Mouse (Mus musculus): ENCODE results near the gene Uqcc1. TPM values are rescaled to one million over a fixed set of nuclear protein-coding genes. Genes with fewer than 3 reads are reported as not detected.

Gene Uqcc1
- polyA plus RNA-seq, 2 experiments: 17.4 to 25.6 TPM

DNA sequence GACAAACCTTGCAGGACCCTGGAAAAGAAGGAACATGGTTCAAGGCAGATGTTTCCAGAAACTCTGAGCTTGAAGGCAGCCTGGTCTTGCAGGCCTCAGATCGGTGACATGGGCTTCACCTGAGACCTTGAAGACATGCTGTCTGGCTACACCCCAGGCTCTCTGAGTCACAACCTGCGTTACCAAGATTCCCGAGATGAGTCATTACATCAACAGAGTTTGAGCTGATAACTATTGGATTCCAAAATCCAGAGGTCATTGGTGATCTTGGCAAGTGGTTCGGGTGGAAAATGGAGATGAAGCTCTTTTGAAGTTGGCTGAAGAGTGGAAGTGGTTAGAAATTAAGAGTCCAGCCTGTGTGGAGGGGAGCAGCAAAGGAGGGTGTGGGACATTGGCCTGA, 120.5 kb downstream of the Uqcc1 start:
- Histone ChIP-seq H3K9me3 (ENCODE audit: control insufficient read depth, low read length) (no peaks in the 10 kb centered on the region), H3K4me3 (ENCODE audit: insufficient read depth in 1 of 2, low read depth in 2 of 2, low read length in 2 of 2) (no peak overlapping the region), H3K4me2 (ENCODE audit: low read depth) (no peak overlapping the region), H3K27me3 (ENCODE audit: control insufficient read depth, insufficient read depth, low read length) (no peaks in the 10 kb centered on the region; the same call in 1 of the 2 replicates), H3K36me3 (replicated peaks; ENCODE audit: control insufficient read depth, insufficient read depth, low read depth) (no peaks in the 10 kb centered on the region), H3K27ac (no peak overlapping the region), H3K4me1 (replicated peaks; ENCODE audit: control insufficient read depth in 2 of 2, insufficient read depth in 2 of 2, low read length in 1 of 2) (no peaks in the 10 kb centered on the region), H3K9ac (replicated peaks) (no peak overlapping the region)
- TF ChIP-seq EP300 (IDR thresholded peaks at IDR 0.05; ENCODE audit: low read depth) (no peak), CTCF (IDR thresholded peaks at IDR 0.05; ENCODE audit: low read depth) (no peak)
- DNase-seq (ENCODE audit: low read depth in 3 of 3, low spot score in 3 of 3): no peak
- no peak for ATAC-seq (ENCODE audit: insufficient read depth)
- WGBS (ENCODE audit: insufficient replicate concordance): 55% methylated on average over 4 of the region's 4 CpGs

DNA sequence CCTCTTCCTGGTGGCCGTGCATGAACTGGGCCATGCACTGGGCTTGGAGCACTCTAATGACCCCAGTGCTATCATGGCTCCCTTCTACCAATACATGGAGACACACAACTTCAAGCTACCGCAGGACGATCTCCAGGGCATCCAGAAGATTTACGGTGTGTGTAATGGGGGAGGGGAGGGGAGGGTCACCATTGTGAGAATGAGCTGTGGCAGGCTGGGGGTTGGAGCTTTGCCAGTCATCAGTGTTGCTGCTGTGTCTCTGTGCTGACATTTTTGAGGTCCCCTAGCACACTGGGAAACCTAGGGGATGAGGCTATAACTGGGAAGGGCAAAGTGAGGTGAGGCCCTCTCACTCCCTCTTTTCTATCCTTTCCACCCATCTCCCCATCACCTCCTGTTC, 122.7 kb downstream of the Uqcc1 start:
- WGBS (ENCODE audit: insufficient replicate concordance): 53% methylated on average over 4 of the region's 4 CpGs
- Histone ChIP-seq H3K4me2 (ENCODE audit: low read depth) (no peak overlapping the region), H3K4me3 (ENCODE audit: insufficient read depth in 1 of 2, low read depth in 2 of 2, low read length in 2 of 2) (no peak overlapping the region), H3K27me3 (ENCODE audit: control insufficient read depth, insufficient read depth, low read length) (no peaks in the 10 kb centered on the region; the same call in 1 of the 2 replicates), H3K4me1 (replicated peaks; ENCODE audit: control insufficient read depth in 2 of 2, insufficient read depth in 2 of 2, low read length in 1 of 2) (no peaks in the 10 kb centered on the region), H3K9ac (replicated peaks) (no peak overlapping the region), H3K9me3 (ENCODE audit: control insufficient read depth, low read length) (no peaks in the 10 kb centered on the region), H3K36me3 (replicated peaks; ENCODE audit: control insufficient read depth, insufficient read depth, low read depth) (no peaks in the 10 kb centered on the region), H3K27ac (no peak overlapping the region)
- DNase-seq (ENCODE audit: low read depth in 3 of 3, low spot score in 3 of 3) (no peak), ATAC-seq (ENCODE audit: insufficient read depth) (no peak)
- TF ChIP-seq EP300 (IDR thresholded peaks at IDR 0.05; ENCODE audit: low read depth): no peak
- no peak for TF ChIP-seq CTCF (IDR thresholded peaks at IDR 0.05; ENCODE audit: low read depth)

DNA sequence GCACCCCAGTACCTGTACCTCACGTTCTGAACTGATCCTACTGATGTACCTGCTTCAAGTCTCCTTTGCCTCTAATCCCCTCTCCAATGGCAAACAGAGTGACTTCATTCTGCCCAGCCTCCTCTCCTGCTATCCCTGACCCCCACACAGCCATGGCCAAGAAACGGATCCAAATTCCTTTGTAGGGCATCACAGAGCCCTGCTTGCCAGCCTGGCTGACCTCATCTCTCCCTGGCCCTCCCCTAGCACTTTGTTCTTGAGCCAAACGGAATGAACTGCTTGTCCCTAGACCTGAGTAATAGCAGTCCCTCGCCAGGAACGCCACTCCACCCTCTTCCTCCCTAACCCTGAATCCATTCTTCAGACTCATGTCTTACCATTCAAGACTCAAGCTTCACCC, 123.6 kb downstream of the Uqcc1 start:
- H3K9ac ChIP-seq (replicated peaks): no peak overlapping the region
- WGBS (ENCODE audit: insufficient replicate concordance): 49% methylated on average over 5 of the region's 5 CpGs
- ATAC-seq (ENCODE audit: insufficient read depth): no peak
- H3K4me1 ChIP-seq (replicated peaks; ENCODE audit: control insufficient read depth in 2 of 2, insufficient read depth in 2 of 2, low read length in 1 of 2): no peaks in the 10 kb centered on the region
- H3K4me2 ChIP-seq (ENCODE audit: low read depth): no peak overlapping the region
- no peak overlapping the region for H3K4me3 ChIP-seq (ENCODE audit: insufficient read depth in 1 of 2, low read depth in 2 of 2, low read length in 2 of 2)
- no peaks in the 10 kb centered on the region for H3K36me3 ChIP-seq (replicated peaks; ENCODE audit: control insufficient read depth, insufficient read depth, low read depth)
- H3K27me3 ChIP-seq (ENCODE audit: control insufficient read depth, insufficient read depth, low read length): no peaks in the 10 kb centered on the region; the same call in 1 of the 2 replicates
- DNase-seq (ENCODE audit: low read depth in 3 of 3, low spot score in 3 of 3): no peak
- no peak overlapping the region for H3K27ac ChIP-seq
- no peaks in the 10 kb centered on the region for H3K9me3 ChIP-seq (ENCODE audit: control insufficient read depth, low read length)
- TF ChIP-seq EP300 (IDR thresholded peaks at IDR 0.05; ENCODE audit: low read depth): no peak
- TF ChIP-seq CTCF (IDR thresholded peaks at IDR 0.05; ENCODE audit: low read depth): no peak

DNA sequence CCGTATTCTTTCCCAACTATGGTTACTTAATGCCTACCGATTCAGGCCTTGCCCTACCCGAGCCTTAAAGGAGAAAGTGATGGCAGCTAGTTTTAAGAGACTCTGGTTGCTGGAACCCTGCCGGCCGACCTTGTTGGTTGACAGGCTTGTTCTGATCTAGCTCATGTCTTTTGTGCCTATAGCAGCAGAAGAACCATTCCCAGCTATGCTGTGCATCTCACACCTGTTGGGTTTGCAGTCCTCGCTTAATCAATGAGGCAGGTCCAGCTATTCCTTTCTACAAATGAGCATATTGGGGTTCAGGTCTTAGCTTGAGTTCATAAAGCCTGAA, 124.2 kb downstream of the Uqcc1 start:
- Histone ChIP-seq H3K9ac (replicated peaks) (no peak overlapping the region), H3K27me3 (ENCODE audit: control insufficient read depth, insufficient read depth, low read length) (no peaks in the 10 kb centered on the region; the same call in 1 of the 2 replicates), H3K9me3 (ENCODE audit: control insufficient read depth, low read length) (no peaks in the 10 kb centered on the region), H3K4me3 (ENCODE audit: insufficient read depth in 1 of 2, low read depth in 2 of 2, low read length in 2 of 2) (no peak overlapping the region), H3K36me3 (replicated peaks; ENCODE audit: control insufficient read depth, insufficient read depth, low read depth) (no peaks in the 10 kb centered on the region), H3K4me1 (replicated peaks; ENCODE audit: control insufficient read depth in 2 of 2, insufficient read depth in 2 of 2, low read length in 1 of 2) (no peaks in the 10 kb centered on the region), H3K27ac (no peak overlapping the region), H3K4me2 (ENCODE audit: low read depth) (no peak overlapping the region)
- no peak for TF ChIP-seq EP300 (IDR thresholded peaks at IDR 0.05; ENCODE audit: low read depth)
- TF ChIP-seq CTCF (IDR thresholded peaks at IDR 0.05; ENCODE audit: low read depth): no peak
- DNase-seq (ENCODE audit: low read depth in 3 of 3, low spot score in 3 of 3): no peak
- ATAC-seq (ENCODE audit: insufficient read depth): no peak
- WGBS (ENCODE audit: insufficient replicate concordance): 47% methylated on average over 6 of the region's 6 CpGs

DNA sequence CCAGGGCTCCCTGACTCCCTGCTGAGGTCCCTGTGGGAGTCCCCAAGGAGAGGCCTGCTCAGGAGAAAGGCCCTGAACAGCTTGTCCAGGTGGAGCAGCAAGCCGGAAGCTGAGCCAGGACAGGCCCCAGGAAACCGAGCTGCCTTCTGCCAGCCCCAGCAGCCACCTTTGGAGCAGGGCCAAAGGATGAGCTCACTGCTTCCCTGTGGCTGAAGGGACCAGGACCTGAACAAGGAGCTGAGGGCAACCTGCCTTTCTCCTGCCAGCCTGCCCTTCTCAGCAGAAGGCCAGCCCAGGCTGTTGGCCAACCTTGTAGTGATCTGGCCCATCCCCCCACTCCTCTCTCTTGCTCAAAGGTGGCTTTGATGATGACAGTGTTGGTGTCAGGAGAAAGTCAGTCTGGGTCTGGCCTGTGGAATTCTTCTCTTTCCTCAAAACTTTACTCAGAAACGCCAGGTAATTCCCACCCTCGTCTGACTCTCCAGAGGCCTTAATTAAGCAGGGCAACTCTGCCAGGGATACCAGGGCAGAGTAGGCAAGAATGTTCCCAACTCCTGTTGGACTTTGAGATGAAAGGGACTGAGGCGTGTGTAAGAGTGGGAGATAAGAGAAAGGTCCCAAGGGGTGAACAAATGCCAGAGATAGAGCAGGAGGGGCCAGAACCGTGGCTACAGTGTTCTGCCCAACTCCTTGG, 124.7 kb downstream of the Uqcc1 start:
- no peaks in the 10 kb centered on the region for H3K9me3 ChIP-seq (ENCODE audit: control insufficient read depth, low read length)
- no peak overlapping the region for H3K9ac ChIP-seq (replicated peaks)
- H3K4me3 ChIP-seq (ENCODE audit: insufficient read depth in 1 of 2, low read depth in 2 of 2, low read length in 2 of 2): no peak overlapping the region
- TF ChIP-seq EP300 (IDR thresholded peaks at IDR 0.05; ENCODE audit: low read depth): no peak
- TF ChIP-seq CTCF (IDR thresholded peaks at IDR 0.05; ENCODE audit: low read depth): no peak
- no peaks in the 10 kb centered on the region for H3K4me1 ChIP-seq (replicated peaks; ENCODE audit: control insufficient read depth in 2 of 2, insufficient read depth in 2 of 2, low read length in 1 of 2)
- no peak overlapping the region for H3K4me2 ChIP-seq (ENCODE audit: low read depth)
- no peak overlapping the region for H3K27ac ChIP-seq
- WGBS (ENCODE audit: insufficient replicate concordance): 24% methylated on average over 6 of the region's 6 CpGs
- DNase-seq (ENCODE audit: low read depth in 3 of 3, low spot score in 3 of 3): no peak
- H3K36me3 ChIP-seq (replicated peaks; ENCODE audit: control insufficient read depth, insufficient read depth, low read depth): no peaks in the 10 kb centered on the region
- ATAC-seq (ENCODE audit: insufficient read depth): no peak
- no peaks in the 10 kb centered on the region; the same call in 1 of the 2 replicates for H3K27me3 ChIP-seq (ENCODE audit: control insufficient read depth, insufficient read depth, low read length)
